Mouse (Mus musculus): ENCODE measurements around the gene Ptch1. TPM values are rescaled to one million over a fixed set of nuclear protein-coding genes. Genes with fewer than 3 reads are reported as not detected.

Gene Ptch1
- polyA plus RNA-seq, 1 experiment from 2014 or later = 22.1 TPM

- H3K9me3 ChIP-seq = no peaks in the 10 kb centered on the region
- WGBS = 77% methylated on average over 10 of the region's 10 CpGs
- no peak overlapping the region for H3K27ac ChIP-seq
- H3K4me1 ChIP-seq (replicated peaks) = peaks cover 32% of the 10 kb centered on the region
- no peak overlapping the region for H3K4me3 ChIP-seq
- peaks cover 99% of the 10 kb centered on the region for H3K36me3 ChIP-seq
- H3K27me3 ChIP-seq (ENCODE audit: insufficient read depth, poor library complexity, severe bottlenecking) = no peaks in the 10 kb centered on the region
- no peak for DNase-seq (ENCODE audit: low spot score)
Measured at GRCm38 (mm10) chr13:63522832-63523231, 50.6 kb downstream of the Ptch1 start.

GRCm38 (mm10) chr13:63520110-63520509 is 53.3 kb downstream of the Ptch1 start:
- H3K36me3 ChIP-seq = peaks cover 98% of the 10 kb centered on the region

GRCm38 (mm10) chr13:63516535-63516934 is 56.9 kb downstream of the Ptch1 start:
- Histone ChIP-seq H3K27me3 (ENCODE audit: insufficient read depth, poor library complexity, severe bottlenecking) (no peaks in the 10 kb centered on the region), H3K27ac (no peak overlapping the region; the same call in 1 of the 2 replicates), H3K9me3 (no peaks in the 10 kb centered on the region), H3K4me3 (no peak overlapping the region), H3K4me1 (replicated peaks) (peaks cover 51% of the 10 kb centered on the region), H3K36me3 (peaks cover 98% of the 10 kb centered on the region)
- peak; percentile 2 for DNase-seq (ENCODE audit: low spot score)
- 78% methylated on average over 2 of the region's 2 CpGs for WGBS

More at GRCm38 (mm10) chr13:63520110-63520509, 53.3 kb downstream of the Ptch1 start:
- Histone ChIP-seq H3K27me3 (ENCODE audit: insufficient read depth, poor library complexity, severe bottlenecking) (no peaks in the 10 kb centered on the region), H3K4me3 (no peak overlapping the region), H3K4me1 (replicated peaks) (peaks cover 20% of the 10 kb centered on the region), H3K27ac (no peak overlapping the region), H3K9me3 (no peaks in the 10 kb centered on the region)
- WGBS = 94% methylated on average over 6 of the region's 6 CpGs
- no peak for DNase-seq (ENCODE audit: low spot score)

- no peaks in the 10 kb centered on the region for H3K27me3 ChIP-seq (ENCODE audit: insufficient read depth, poor library complexity, severe bottlenecking)
- peaks cover 99% of the 10 kb centered on the region for H3K36me3 ChIP-seq
- 68% methylated on average over 5 of the region's 5 CpGs for WGBS
- H3K9me3 ChIP-seq = no peaks in the 10 kb centered on the region
- peak; percentile 2 for DNase-seq (ENCODE audit: low spot score)
- peak overlapping the region; percentile 12; the same call in 1 of the 2 replicates for H3K27ac ChIP-seq
- H3K4me3 ChIP-seq = no peak overlapping the region
- H3K4me1 ChIP-seq (replicated peaks) = peaks cover 58% of the 10 kb centered on the region
Measured at GRCm38 (mm10) chr13:63515542-63515941, 57.9 kb downstream of the Ptch1 start.

GRCm38 (mm10) chr13:63514931-63515360 is 58.5 kb downstream of the Ptch1 start:
- DNase-seq (ENCODE audit: low spot score) = peak; percentile 37
- peaks cover 99% of the 10 kb centered on the region for H3K36me3 ChIP-seq
- peaks cover 58% of the 10 kb centered on the region for H3K4me1 ChIP-seq (replicated peaks)

GRCm38 (mm10) chr13:63513374-63514098 is 59.9 kb downstream of the Ptch1 start:
- peak; percentile 21 for DNase-seq (ENCODE audit: low spot score)
- Histone ChIP-seq H3K27ac (peak overlapping the region; percentile 76), H3K9me3 (no peaks in the 10 kb centered on the region), H3K4me3 (no peak overlapping the region), H3K36me3 (peaks cover 99% of the 10 kb centered on the region), H3K4me1 (replicated peaks) (peaks cover 58% of the 10 kb centered on the region), H3K27me3 (ENCODE audit: insufficient read depth, poor library complexity, severe bottlenecking) (no peaks in the 10 kb centered on the region)
- 56% methylated on average over 26 of the region's 26 CpGs for WGBS

More at GRCm38 (mm10) chr13:63514931-63515360, 58.5 kb downstream of the Ptch1 start:
- H3K27me3 ChIP-seq (ENCODE audit: insufficient read depth, poor library complexity, severe bottlenecking) = no peaks in the 10 kb centered on the region
- peak overlapping the region; percentile 76 for H3K27ac ChIP-seq
- H3K9me3 ChIP-seq = no peaks in the 10 kb centered on the region
- no peak overlapping the region; the same call in 1 of the 2 replicates for H3K4me3 ChIP-seq
- 32% methylated on average over 8 of the region's 8 CpGs for WGBS

- Histone ChIP-seq H3K36me3 (peaks cover 98% of the 10 kb centered on the region), H3K4me1 (replicated peaks) (peaks cover 58% of the 10 kb centered on the region), H3K27ac (peak overlapping the region; percentile 76; the same call in 1 of the 2 replicates), H3K4me3 (no peak overlapping the region), H3K27me3 (ENCODE audit: insufficient read depth, poor library complexity, severe bottlenecking) (no peaks in the 10 kb centered on the region), H3K9me3 (no peaks in the 10 kb centered on the region)
- 42% methylated on average over 6 of the region's 6 CpGs for whole genome bisulfite sequencing
- peak; percentile 41 for DNase-seq (ENCODE audit: low spot score)
Measured at GRCm38 (mm10) chr13:63512411-63512810, 61.0 kb downstream of the Ptch1 start.

- peaks cover 20% of the 10 kb centered on the region for H3K4me1 ChIP-seq (replicated peaks)
- H3K4me3 ChIP-seq = no peak overlapping the region
- H3K27ac ChIP-seq = no peak overlapping the region
- peaks cover 56% of the 10 kb centered on the region for H3K36me3 ChIP-seq
- H3K9me3 ChIP-seq = no peaks in the 10 kb centered on the region
- no peaks in the 10 kb centered on the region for H3K27me3 ChIP-seq (ENCODE audit: insufficient read depth, poor library complexity, severe bottlenecking)
- DNase-seq (ENCODE audit: low spot score) = peak; percentile 2
- 89% methylated on average over 5 of the region's 5 CpGs for WGBS
Measured at GRCm38 (mm10) chr13:63507821-63508220, 65.6 kb downstream of the Ptch1 start.

- no peaks in the 10 kb centered on the region for H3K27me3 ChIP-seq (ENCODE audit: insufficient read depth, poor library complexity, severe bottlenecking)
- DNase-seq (ENCODE audit: low spot score) = peak; percentile 7
- no peak overlapping the region for H3K4me3 ChIP-seq
- H3K36me3 ChIP-seq = peaks cover 48% of the 10 kb centered on the region
- H3K27ac ChIP-seq = no peak overlapping the region
- no peaks in the 10 kb centered on the region for H3K9me3 ChIP-seq
- 89% methylated on average over 6 of the region's 6 CpGs for WGBS
- peaks cover 12% of the 10 kb centered on the region for H3K4me1 ChIP-seq (replicated peaks)
Measured at GRCm38 (mm10) chr13:63507001-63507556, 66.3 kb downstream of the Ptch1 start.

GRCm38 (mm10) chr13:63506364-63506763 is 67.0 kb downstream of the Ptch1 start:
- peaks cover 41% of the 10 kb centered on the region for H3K36me3 ChIP-seq
- H3K4me1 ChIP-seq (replicated peaks) = peaks cover 5% of the 10 kb centered on the region
- DNase-seq (ENCODE audit: low spot score) = no peak
- H3K9me3 ChIP-seq = no peaks in the 10 kb centered on the region
- H3K27me3 ChIP-seq (ENCODE audit: insufficient read depth, poor library complexity, severe bottlenecking) = no peaks in the 10 kb centered on the region
- H3K27ac ChIP-seq = no peak overlapping the region
- H3K4me3 ChIP-seq = no peak overlapping the region
- 71% methylated on average over 1 of the region's 1 CpGs for WGBS

- Histone ChIP-seq H3K36me3 (peaks cover 3% of the 10 kb centered on the region), H3K4me3 (no peak overlapping the region), H3K4me1 (replicated peaks) (peaks cover 4% of the 10 kb centered on the region), H3K27ac (no peak overlapping the region), H3K27me3 (ENCODE audit: insufficient read depth, poor library complexity, severe bottlenecking) (no peaks in the 10 kb centered on the region), H3K9me3 (no peaks in the 10 kb centered on the region)
- 93% methylated on average over 2 of the region's 2 CpGs for WGBS
- DNase-seq (ENCODE audit: low spot score) = no peak
Measured at GRCm38 (mm10) chr13:63502391-63502790, 71.0 kb downstream of the Ptch1 start.

GRCm38 (mm10) chr13:63499489-63499888 is 73.9 kb downstream of the Ptch1 start:
- no peaks in the 10 kb centered on the region for H3K9me3 ChIP-seq
- 83% methylated on average over 2 of the region's 2 CpGs for WGBS
- peaks cover 20% of the 10 kb centered on the region for H3K4me1 ChIP-seq (replicated peaks)
- H3K4me3 ChIP-seq = no peak overlapping the region
- no peak for DNase-seq (ENCODE audit: low spot score)
- H3K27me3 ChIP-seq (ENCODE audit: insufficient read depth, poor library complexity, severe bottlenecking) = no peaks in the 10 kb centered on the region
- H3K36me3 ChIP-seq = no peaks in the 10 kb centered on the region
- H3K27ac ChIP-seq = no peak overlapping the region
